Mouse (Mus musculus) heart, embryonic 15.5 days (tissue): Measurements from ENCODE around the gene Flvcr1. TPM values are rescaled to one million over a fixed set of nuclear protein-coding genes. Genes with fewer than 3 reads are reported as not detected.

Source experiments
- ATAC-seq: fragments of 200-750 bp; cut with Nextera tagmentation; replicated peaks from 2 replicates; pipeline ENCODE4 v1.8.0; 2017; ENCODE audit warnings: low read depth, moderate TSS enrichment; ENCODE audit not compliant: insufficient number of reproducible peaks, insufficient read depth, low FRiP score
- H3K27ac ChIP-seq: fragments of 300-500 bp; sonication (generic); 2 replicates; pipeline ENCODE4 v1.5.1; 2015; ENCODE audit warnings: mild to moderate bottlenecking, inconsistent platforms
- H3K27me3 ChIP-seq: fragments of 300-500 bp; sonication (generic); 2 replicates; pipeline ENCODE4 v1.6.1; 2015; ENCODE audit warnings: inconsistent platforms
- H3K36me3 ChIP-seq: fragments of 300-500 bp; sonication (generic); 2 replicates; pipeline ENCODE4 v1.6.1; 2015; ENCODE audit warnings: mild to moderate bottlenecking, inconsistent platforms
- H3K4me1 ChIP-seq: fragments of 300-500 bp; sonication (generic); replicated peaks from 2 replicates; pipeline ENCODE4 v1.6.1; 2015; ENCODE audit warnings: inconsistent platforms
- H3K4me2 ChIP-seq: fragments of 300-500 bp; sonication (generic); 2 replicates; pipeline ENCODE4 v1.6.1; 2015; ENCODE audit warnings: inconsistent platforms, mild to moderate bottlenecking, moderate library complexity
- H3K4me3 ChIP-seq: fragments of 300-500 bp; sonication (generic); 2 replicates; pipeline ENCODE4 v1.5.1; 2015; ENCODE audit warnings: mild to moderate bottlenecking, inconsistent platforms
- H3K9ac ChIP-seq: fragments of 300-500 bp; sonication (generic); 2 replicates; pipeline ENCODE4 v1.6.1; 2015; ENCODE audit warnings: mild to moderate bottlenecking, inconsistent platforms
- H3K9me3 ChIP-seq: fragments of 300-500 bp; sonication (generic); replicated peaks from 2 replicates; pipeline ENCODE4 v1.6.1; 2016; ENCODE audit warnings: inconsistent platforms
- WGBS: fragments of 180-500 bp; shearing (Covaris S2); methylation state at CpG from one replicate; pipeline ENCODE4 v1.1.7; 2015; ENCODE audit warnings: mixed read lengths; 5-methylcytosine and 5-hydroxymethylcytosine counted together
- polyA plus RNA-seq: library from polyadenylated mRNA; unstranded; fragments of >200 nt; fragmentation: Nextera tagmentation; extraction: Ambion mirVana; gene quantifications from 2 replicates; pipeline ENCODE4 v1.2.1, GENCODE M21; 2015

Gene Flvcr1
- polyA plus RNA-seq, 1 experiment from 2014 or later: 2.6 TPM

- H3K9me3 ChIP-seq: no peaks in the 10 kb centered on the region
- H3K27me3 ChIP-seq: no peaks in the 10 kb centered on the region
- H3K27ac ChIP-seq: peak within 1 kb of the TSS; percentile 71
- peak; percentile 89 for ATAC-seq
- H3K4me2 ChIP-seq: peak within 1 kb of the TSS; percentile 90
- H3K9ac ChIP-seq: peak within 1 kb of the TSS; percentile 70
- under 1% methylated on average over 56 of the region's 56 CpGs for whole genome bisulfite sequencing
- peaks cover 6% of the 10 kb centered on the region; the same call in 1 of the 2 replicates for H3K36me3 ChIP-seq
- H3K4me3 ChIP-seq: peak within 1 kb of the TSS; percentile 79
- peaks cover 23% of the 10 kb centered on the region for H3K4me1 ChIP-seq
Observed at GRCm38 (mm10) chr1:191062781-191063485, 37.0 kb upstream of the Flvcr1 start, which contains the start of the genes Tatdn3 and Nsl1. TSS of gene Tatdn3 (minus strand) at chr1:191062932. TSS of gene Nsl1 (plus strand) at chr1:191063012.

GRCm38 (mm10) chr1:191062241-191062780, 36.4 kb upstream of the Flvcr1 start:
- Histone ChIP-seq H3K4me2 (peak overlapping the region; percentile 90), H3K9ac (peak overlapping the region; percentile 70), H3K36me3 (peaks cover 6% of the 10 kb centered on the region; the same call in 1 of the 2 replicates), H3K4me3 (peak overlapping the region; percentile 79), H3K4me1 (peaks cover 23% of the 10 kb centered on the region), H3K27ac (peak overlapping the region; percentile 71), H3K9me3 (no peaks in the 10 kb centered on the region), H3K27me3 (no peaks in the 10 kb centered on the region)
- 4% methylated on average over 15 of the region's 15 CpGs for WGBS
- no peak for ATAC-seq

- ATAC-seq: no peak
- Histone ChIP-seq H3K27ac (no peak overlapping the region), H3K36me3 (no peaks in the 10 kb centered on the region)
Observed at GRCm38 (mm10) chr1:191057461-191057860, 31.5 kb upstream of the Flvcr1 start.

GRCm38 (mm10) chr1:191055533-191055873, 29.5 kb upstream of the Flvcr1 start:
- no peak for ATAC-seq
- WGBS: 45% methylated on average over 2 of the region's 2 CpGs
- Histone ChIP-seq H3K4me2 (no peak overlapping the region), H3K9me3 (no peaks in the 10 kb centered on the region), H3K27me3 (no peaks in the 10 kb centered on the region), H3K27ac (no peak overlapping the region), H3K4me1 (no peaks in the 10 kb centered on the region), H3K4me3 (no peak overlapping the region), H3K9ac (no peak overlapping the region), H3K36me3 (no peaks in the 10 kb centered on the region)

More at GRCm38 (mm10) chr1:191057461-191057860, 31.5 kb upstream of the Flvcr1 start:
- WGBS: 55% methylated on average over 3 of the region's 3 CpGs
- Histone ChIP-seq H3K4me2 (no peak overlapping the region), H3K9ac (no peak overlapping the region), H3K9me3 (no peaks in the 10 kb centered on the region), H3K4me3 (no peak overlapping the region), H3K27me3 (no peaks in the 10 kb centered on the region), H3K4me1 (peaks cover 9% of the 10 kb centered on the region)

GRCm38 (mm10) chr1:191054870-191055532, 29.0 kb upstream of the Flvcr1 start:
- ATAC-seq: no peak
- Histone ChIP-seq H3K4me3 (no peak overlapping the region), H3K9me3 (no peaks in the 10 kb centered on the region), H3K27me3 (no peaks in the 10 kb centered on the region), H3K27ac (no peak overlapping the region), H3K4me1 (no peaks in the 10 kb centered on the region), H3K36me3 (no peaks in the 10 kb centered on the region), H3K9ac (no peak overlapping the region), H3K4me2 (no peak overlapping the region)
- WGBS: 63% methylated on average over 8 of the region's 8 CpGs

GRCm38 (mm10) chr1:191053555-191053954, 27.6 kb upstream of the Flvcr1 start:
- H3K27ac ChIP-seq: no peak overlapping the region
- 61% methylated on average over 3 of the region's 3 CpGs for WGBS
- no peak overlapping the region for H3K4me2 ChIP-seq
- no peaks in the 10 kb centered on the region for H3K9me3 ChIP-seq
- H3K9ac ChIP-seq: no peak overlapping the region
- ATAC-seq: no peak
- H3K4me1 ChIP-seq: no peaks in the 10 kb centered on the region
- H3K36me3 ChIP-seq: no peaks in the 10 kb centered on the region
- H3K27me3 ChIP-seq: no peaks in the 10 kb centered on the region
- H3K4me3 ChIP-seq: no peak overlapping the region

GRCm38 (mm10) chr1:191046231-191046824, 20.4 kb upstream of the Flvcr1 start:
- no peak overlapping the region for H3K27ac ChIP-seq
- 64% methylated on average over 7 of the region's 7 CpGs for WGBS
- H3K4me1 ChIP-seq: no peaks in the 10 kb centered on the region
- no peaks in the 10 kb centered on the region for H3K36me3 ChIP-seq
- no peak overlapping the region for H3K4me2 ChIP-seq
- no peak overlapping the region for H3K9ac ChIP-seq
- no peak overlapping the region for H3K4me3 ChIP-seq
- no peaks in the 10 kb centered on the region for H3K9me3 ChIP-seq
- no peak for ATAC-seq
- no peaks in the 10 kb centered on the region for H3K27me3 ChIP-seq

GRCm38 (mm10) chr1:191045264-191045663, 19.3 kb upstream of the Flvcr1 start:
- no peaks in the 10 kb centered on the region for H3K36me3 ChIP-seq
- H3K9me3 ChIP-seq: no peaks in the 10 kb centered on the region
- H3K27ac ChIP-seq: no peak overlapping the region
- H3K4me2 ChIP-seq: no peak overlapping the region
- no peaks in the 10 kb centered on the region for H3K4me1 ChIP-seq
- 95% methylated on average over 2 of the region's 2 CpGs for WGBS
- no peak overlapping the region for H3K9ac ChIP-seq
- H3K27me3 ChIP-seq: no peaks in the 10 kb centered on the region
- ATAC-seq: no peak
- no peak overlapping the region for H3K4me3 ChIP-seq

- no peaks in the 10 kb centered on the region for H3K9me3 ChIP-seq
- H3K4me2 ChIP-seq: no peak overlapping the region
- H3K4me3 ChIP-seq: no peak overlapping the region
- no peak overlapping the region for H3K9ac ChIP-seq
- H3K27me3 ChIP-seq: no peaks in the 10 kb centered on the region
- no peaks in the 10 kb centered on the region for H3K36me3 ChIP-seq
- H3K4me1 ChIP-seq: no peaks in the 10 kb centered on the region
- 45% methylated on average over 3 of the region's 3 CpGs for WGBS
- no peak for ATAC-seq
- no peak overlapping the region for H3K27ac ChIP-seq
Observed at GRCm38 (mm10) chr1:191042688-191043087, 16.7 kb upstream of the Flvcr1 start.

GRCm38 (mm10) chr1:191042106-191042505, 16.1 kb upstream of the Flvcr1 start:
- H3K36me3 ChIP-seq: no peaks in the 10 kb centered on the region
- H3K27me3 ChIP-seq: no peaks in the 10 kb centered on the region
- no peak overlapping the region for H3K4me2 ChIP-seq
- no peaks in the 10 kb centered on the region for H3K4me1 ChIP-seq
- ATAC-seq: no peak
- H3K9ac ChIP-seq: no peak overlapping the region
- WGBS: 73% methylated on average over 5 of the region's 5 CpGs
- no peak overlapping the region for H3K4me3 ChIP-seq
- no peak overlapping the region for H3K27ac ChIP-seq
- no peaks in the 10 kb centered on the region for H3K9me3 ChIP-seq

- Histone ChIP-seq H3K9me3 (no peaks in the 10 kb centered on the region), H3K9ac (no peak overlapping the region), H3K4me3 (no peak overlapping the region), H3K4me1 (no peaks in the 10 kb centered on the region), H3K27ac (no peak overlapping the region), H3K4me2 (no peak overlapping the region), H3K36me3 (no peaks in the 10 kb centered on the region), H3K27me3 (no peaks in the 10 kb centered on the region)
- no peak for ATAC-seq
Observed at GRCm38 (mm10) chr1:191041352-191041751, 15.4 kb upstream of the Flvcr1 start.
